Mouse (Mus musculus) ES-Bruce4 (cell line): ENCODE measurements at regions not wholly inside any gene's neighbourhood (a gene's known extent, or its start where the extent isn't known, plus 50 kb on each side); places are given as distances from the start of the nearest gene placed in this dataset.

Source experiments
- H3K27ac ChIP-seq: 2 replicates; pipeline ENCODE4 v1.5.1; 2012; ENCODE audit warnings: low read length, inconsistent platforms; ENCODE audit not compliant: insufficient read depth
- H3K27me3 ChIP-seq: 2 replicates; pipeline ENCODE4 v1.6.1; 2012; ENCODE audit warnings: mild to moderate bottlenecking, low read length, inconsistent platforms; ENCODE audit not compliant: control insufficient read depth, poor library complexity, insufficient read depth, severe bottlenecking
- H3K36me3 ChIP-seq: 2 replicates; pipeline ENCODE4 v1.6.1; 2012; ENCODE audit warnings: inconsistent platforms, mild to moderate bottlenecking, low read length, moderate library complexity; ENCODE audit not compliant: control insufficient read depth, poor library complexity, insufficient read depth, severe bottlenecking
- H3K4me1 ChIP-seq: one replicate; pipeline ENCODE4 v1.8.1; 2011; ENCODE audit warnings: low read length; ENCODE audit not compliant: control insufficient read depth, insufficient read depth
- H3K4me3 ChIP-seq: 2 replicates; pipeline ENCODE4 v1.5.1; 2011; ENCODE audit warnings: low read depth, mild to moderate bottlenecking, low read length
- H3K9ac ChIP-seq: 2 replicates; pipeline ENCODE4 v1.6.1; 2012; ENCODE audit warnings: low read depth, mild to moderate bottlenecking, inconsistent platforms; ENCODE audit not compliant: poor library complexity, severe bottlenecking
- H3K9me3 ChIP-seq: replicated peaks from 2 replicates; pipeline ENCODE4 v1.6.1; 2012; ENCODE audit warnings: mild to moderate bottlenecking, low read length, inconsistent platforms; ENCODE audit not compliant: control insufficient read depth, poor library complexity, insufficient read depth, severe bottlenecking
- CTCF ChIP-seq: IDR thresholded peaks from one replicate; pipeline ENCODE4 v1.8.1; 2011; ENCODE audit warnings: low read depth, low read length
- EP300 ChIP-seq: IDR thresholded peaks from 2 replicates; pipeline ENCODE4 v1.6.1; 2011; ENCODE audit warnings: low read depth, low read length; ENCODE audit not compliant: insufficient read depth
- POLR2A ChIP-seq: IDR thresholded peaks from one replicate; pipeline ENCODE4 v1.8.1; 2011; ENCODE audit warnings: low read length; ENCODE audit not compliant: insufficient read depth

GRCm38 (mm10) chr10:87740323-87740722 is 117.7 kb upstream of the Igf1 start:
- Histone ChIP-seq H3K9me3 (no peaks in the 10 kb centered on the region), H3K9ac (no peak overlapping the region), H3K27me3 (no peaks in the 10 kb centered on the region), H3K27ac (no peak overlapping the region), H3K36me3 (no peaks in the 10 kb centered on the region), H3K4me1 (no peaks in the 10 kb centered on the region), H3K4me3 (no peak overlapping the region)
- TF ChIP-seq POLR2A: no peak
- no peak for TF ChIP-seq CTCF
- TF ChIP-seq EP300: no peak

GRCm38 (mm10) chr10:87742766-87743165 is 115.3 kb upstream of the Igf1 start:
- TF ChIP-seq EP300 (no peak), CTCF (no peak), POLR2A (no peak)
- Histone ChIP-seq H3K9ac (no peak overlapping the region), H3K27me3 (no peaks in the 10 kb centered on the region), H3K27ac (no peak overlapping the region), H3K9me3 (no peaks in the 10 kb centered on the region), H3K4me1 (no peaks in the 10 kb centered on the region), H3K36me3 (no peaks in the 10 kb centered on the region), H3K4me3 (no peak overlapping the region)

- no peaks in the 10 kb centered on the region for H3K4me1 ChIP-seq
- H3K9me3 ChIP-seq: no peaks in the 10 kb centered on the region
- no peak overlapping the region for H3K4me3 ChIP-seq
- TF ChIP-seq CTCF (no peak), POLR2A (no peak), EP300 (no peak)
- H3K9ac ChIP-seq: no peak overlapping the region
- H3K27me3 ChIP-seq: no peaks in the 10 kb centered on the region; the same call in 1 of the 2 replicates
- no peaks in the 10 kb centered on the region for H3K36me3 ChIP-seq
- no peak overlapping the region for H3K27ac ChIP-seq
Observed at GRCm38 (mm10) chr10:87747846-87748552, 110.1 kb upstream of the Igf1 start.

GRCm38 (mm10) chr10:87748631-87749193 is 109.4 kb upstream of the Igf1 start:
- Histone ChIP-seq H3K9ac (no peak overlapping the region), H3K27ac (no peak overlapping the region), H3K36me3 (no peaks in the 10 kb centered on the region), H3K4me3 (no peak overlapping the region), H3K27me3 (no peaks in the 10 kb centered on the region; the same call in 1 of the 2 replicates), H3K9me3 (no peaks in the 10 kb centered on the region), H3K4me1 (no peaks in the 10 kb centered on the region)
- TF ChIP-seq POLR2A (no peak), CTCF (no peak), EP300 (no peak)

GRCm38 (mm10) chr10:87750321-87750720 is 107.7 kb upstream of the Igf1 start:
- no peaks in the 10 kb centered on the region for H3K4me1 ChIP-seq
- H3K27me3 ChIP-seq: no peaks in the 10 kb centered on the region; the same call in 1 of the 2 replicates
- no peak overlapping the region for H3K27ac ChIP-seq
- H3K9me3 ChIP-seq: no peaks in the 10 kb centered on the region
- H3K9ac ChIP-seq: no peak overlapping the region
- TF ChIP-seq POLR2A (no peak), EP300 (no peak), CTCF (no peak)
- no peak overlapping the region for H3K4me3 ChIP-seq
- H3K36me3 ChIP-seq: no peaks in the 10 kb centered on the region

- Histone ChIP-seq H3K4me3 (no peak overlapping the region), H3K9ac (no peak overlapping the region), H3K9me3 (no peaks in the 10 kb centered on the region), H3K36me3 (no peaks in the 10 kb centered on the region), H3K27ac (no peak overlapping the region), H3K27me3 (no peaks in the 10 kb centered on the region; the same call in 1 of the 2 replicates), H3K4me1 (no peaks in the 10 kb centered on the region)
- TF ChIP-seq EP300 (no peak), CTCF (no peak), POLR2A (no peak)
Observed at GRCm38 (mm10) chr10:87750972-87751371, 107.1 kb upstream of the Igf1 start.
